Mouse (Mus musculus): Measurements from ENCODE around the gene Aurka. TPM values are rescaled to one million over a fixed set of nuclear protein-coding genes. Genes with fewer than 3 reads are reported as not detected.

Gene Aurka
- polyA plus RNA-seq, 1 experiment from 2014 or later, result 111 TPM

DNA sequence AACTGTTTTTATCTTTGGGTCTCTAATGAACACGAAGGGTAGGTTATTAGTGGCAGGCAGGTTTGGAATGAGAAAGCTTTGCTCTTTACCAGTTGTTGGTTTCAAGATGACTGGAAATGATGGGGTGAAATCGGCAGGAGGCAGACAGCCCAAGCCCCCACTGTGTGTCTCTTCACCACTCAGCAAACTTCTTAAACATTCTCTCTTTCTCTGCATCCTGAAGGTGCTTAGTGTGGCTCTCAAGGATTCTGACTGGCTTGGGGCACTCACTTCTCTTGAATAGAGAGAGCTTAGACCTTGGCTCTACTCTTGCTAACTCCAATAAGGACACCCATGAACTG lies 23.7 kb upstream of the Aurka start:
- WGBS, result 65% methylated on average over 2 of the region's 2 CpGs
- H3K4me3 ChIP-seq (ENCODE audit: low read depth, low read length), result no peak overlapping the region

DNA sequence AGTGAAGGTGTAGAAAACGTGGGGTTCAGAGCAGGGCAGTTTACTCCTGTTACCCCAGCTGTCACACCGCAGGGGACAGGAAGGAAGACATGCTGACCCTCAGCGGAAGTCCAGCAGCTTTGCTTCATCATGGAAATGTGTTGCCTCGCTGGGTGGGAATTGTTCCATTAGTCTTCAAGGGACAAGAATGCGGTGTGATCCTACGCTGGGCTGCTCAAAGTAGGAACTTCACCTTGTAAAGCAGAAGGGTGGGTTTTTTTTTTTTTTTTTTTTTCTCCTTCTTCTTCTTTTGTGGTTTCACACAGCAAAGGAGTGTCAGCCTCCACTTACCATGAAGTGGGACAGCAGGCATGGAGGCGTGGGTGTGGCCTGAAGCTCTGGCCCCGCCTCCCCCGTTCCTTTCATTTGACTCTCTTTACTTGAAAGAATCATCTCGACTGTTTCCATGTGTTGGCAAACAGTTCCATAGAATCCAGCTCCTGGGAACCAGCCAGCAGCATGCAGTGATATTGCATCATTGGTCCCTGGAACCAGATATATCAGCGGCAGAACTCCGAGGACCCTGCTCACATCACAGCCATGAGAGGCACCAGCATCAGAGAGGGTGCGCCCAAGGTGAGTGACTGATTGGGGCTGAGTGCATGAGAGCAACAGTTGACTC lies 23.2 kb upstream of the Aurka start, which contains the start of gene Cass4:
Gene Cass4, plus strand, starts transcription at position 404 of the 661 bp plus-strand sequence.
- H3K27me3 ChIP-seq (ENCODE audit: control insufficient read depth, insufficient read depth, low read length), result no peaks in the 10 kb centered on the region
- 21% methylated on average over 13 of the region's 13 CpGs for WGBS
- H3K27ac ChIP-seq (ENCODE audit: low read length), result no peak within 1 kb of the TSS
- H3K4me1 ChIP-seq (ENCODE audit: control insufficient read depth, insufficient read depth, low read length), result no peaks in the 10 kb centered on the region
- ATAC-seq (ENCODE audit: insufficient number of reproducible peaks, insufficient read depth, low FRiP score, low read depth), result no peak
- no peaks in the 10 kb centered on the region for H3K36me3 ChIP-seq (ENCODE audit: control insufficient read depth, insufficient read depth, low read length)
- no peak within 1 kb of the TSS for H3K9ac ChIP-seq (replicated peaks; ENCODE audit: low read depth, low read length)
- no peaks in the 10 kb centered on the region for H3K9me3 ChIP-seq (ENCODE audit: control insufficient read depth, low read depth, low read length)
- H3K4me2 ChIP-seq (replicated peaks; ENCODE audit: low read depth, low read length), result no peak within 1 kb of the TSS
- H3K4me3 ChIP-seq (ENCODE audit: low read depth, low read length), result no peak within 1 kb of the TSS

More for the DNA sequence above, 23.7 kb upstream of the Aurka start:
- no peak overlapping the region for H3K9ac ChIP-seq (replicated peaks; ENCODE audit: low read depth, low read length)
- H3K4me2 ChIP-seq (replicated peaks; ENCODE audit: low read depth, low read length), result no peak overlapping the region
- no peak for ATAC-seq (ENCODE audit: insufficient number of reproducible peaks, insufficient read depth, low FRiP score, low read depth)
- H3K27me3 ChIP-seq (ENCODE audit: control insufficient read depth, insufficient read depth, low read length), result no peaks in the 10 kb centered on the region
- H3K9me3 ChIP-seq (ENCODE audit: control insufficient read depth, low read depth, low read length), result no peaks in the 10 kb centered on the region
- H3K27ac ChIP-seq (ENCODE audit: low read length), result no peak overlapping the region
- no peaks in the 10 kb centered on the region for H3K4me1 ChIP-seq (ENCODE audit: control insufficient read depth, insufficient read depth, low read length)
- H3K36me3 ChIP-seq (ENCODE audit: control insufficient read depth, insufficient read depth, low read length), result no peaks in the 10 kb centered on the region

DNA sequence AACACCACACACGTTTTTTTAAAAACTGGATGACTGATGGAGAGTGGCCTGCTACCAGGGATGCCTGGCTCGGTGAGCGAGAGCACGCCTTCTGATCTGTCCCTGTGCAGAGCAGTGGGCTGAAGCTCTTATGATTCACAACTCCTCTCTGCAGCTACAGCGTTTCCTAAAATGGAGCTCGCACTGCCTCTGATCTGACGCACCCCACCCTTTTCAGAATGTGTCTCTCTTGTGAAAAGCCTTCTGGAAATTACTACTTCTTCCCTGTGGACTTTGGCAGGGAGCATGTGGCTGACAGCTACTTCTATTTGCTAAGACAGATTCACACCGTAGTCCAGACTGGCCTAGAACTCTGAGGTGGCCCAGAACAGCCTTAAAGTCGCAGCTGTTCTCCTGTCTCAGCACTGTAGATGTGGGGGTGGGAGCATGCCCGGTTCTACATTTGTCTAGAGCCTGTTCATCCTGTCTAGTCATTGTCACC lies 21.7 kb upstream of the Aurka start:
- Histone ChIP-seq H3K4me1 (ENCODE audit: control insufficient read depth, insufficient read depth, low read length) (no peaks in the 10 kb centered on the region), H3K27ac (ENCODE audit: low read length) (no peak overlapping the region), H3K27me3 (ENCODE audit: control insufficient read depth, insufficient read depth, low read length) (no peaks in the 10 kb centered on the region), H3K36me3 (ENCODE audit: control insufficient read depth, insufficient read depth, low read length) (no peaks in the 10 kb centered on the region), H3K4me3 (ENCODE audit: low read depth, low read length) (no peak overlapping the region), H3K4me2 (replicated peaks; ENCODE audit: low read depth, low read length) (no peak overlapping the region), H3K9me3 (ENCODE audit: control insufficient read depth, low read depth, low read length) (no peaks in the 10 kb centered on the region), H3K9ac (replicated peaks; ENCODE audit: low read depth, low read length) (no peak overlapping the region)
- 58% methylated on average over 10 of the region's 10 CpGs for WGBS
- no peak for ATAC-seq (ENCODE audit: insufficient number of reproducible peaks, insufficient read depth, low FRiP score, low read depth)

DNA sequence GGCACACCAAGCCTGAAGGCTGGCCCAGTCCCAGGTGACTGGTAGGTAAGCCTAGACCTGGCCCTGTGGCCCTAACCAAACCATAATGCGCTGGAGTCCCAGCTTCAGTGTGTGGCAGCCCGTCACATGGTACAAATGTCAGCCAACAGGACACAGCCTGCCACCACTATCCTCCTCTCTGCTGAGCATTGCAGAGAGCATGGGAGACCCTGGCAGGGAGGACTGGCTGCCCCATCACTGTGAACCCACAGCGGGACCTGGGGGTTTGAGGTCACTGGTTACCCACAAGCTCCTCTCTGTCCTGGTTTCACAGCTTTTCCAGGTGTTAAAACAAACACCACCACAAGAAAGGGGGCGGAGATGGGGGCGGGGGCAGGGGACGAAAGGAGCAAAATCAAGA lies 20.0 kb upstream of the Aurka start:
- ATAC-seq (ENCODE audit: insufficient number of reproducible peaks, insufficient read depth, low FRiP score, low read depth), result no peak

DNA sequence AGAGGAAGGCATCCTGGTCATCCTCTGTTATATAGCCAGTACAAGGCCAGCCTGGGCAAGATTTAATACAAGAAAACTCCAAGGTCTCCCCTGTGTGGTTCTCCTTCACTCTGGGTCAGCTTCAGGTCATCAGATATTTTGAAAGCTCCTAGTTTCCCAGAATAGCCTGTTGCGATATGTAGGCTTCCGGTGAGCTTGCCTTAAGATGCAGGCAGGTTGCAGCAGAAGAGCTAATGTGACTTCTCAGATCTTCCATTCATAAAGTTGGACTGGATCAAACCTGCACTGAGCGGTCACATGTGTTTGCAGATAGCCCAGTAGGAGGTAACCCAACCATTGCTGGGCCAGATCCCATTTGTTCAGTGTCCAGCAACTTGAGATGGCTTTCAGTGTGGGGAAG lies 14.4 kb upstream of the Aurka start:
- H3K4me2 ChIP-seq (replicated peaks; ENCODE audit: low read depth, low read length), result no peak overlapping the region
- no peaks in the 10 kb centered on the region for H3K4me1 ChIP-seq (ENCODE audit: control insufficient read depth, insufficient read depth, low read length)
- no peaks in the 10 kb centered on the region for H3K27me3 ChIP-seq (ENCODE audit: control insufficient read depth, insufficient read depth, low read length)
- WGBS, result 91% methylated on average over 3 of the region's 3 CpGs
- no peak overlapping the region for H3K9ac ChIP-seq (replicated peaks; ENCODE audit: low read depth, low read length)
- no peaks in the 10 kb centered on the region for H3K9me3 ChIP-seq (ENCODE audit: control insufficient read depth, low read depth, low read length)
- H3K27ac ChIP-seq (ENCODE audit: low read length), result no peak overlapping the region
- no peak overlapping the region for H3K4me3 ChIP-seq (ENCODE audit: low read depth, low read length)
- H3K36me3 ChIP-seq (ENCODE audit: control insufficient read depth, insufficient read depth, low read length), result peaks cover 25% of the 10 kb centered on the region
- no peak for ATAC-seq (ENCODE audit: insufficient number of reproducible peaks, insufficient read depth, low FRiP score, low read depth)

More for the DNA sequence above, 20.0 kb upstream of the Aurka start:
- no peak overlapping the region for H3K27ac ChIP-seq (ENCODE audit: low read length)
- no peak overlapping the region for H3K9ac ChIP-seq (replicated peaks; ENCODE audit: low read depth, low read length)
- H3K27me3 ChIP-seq (ENCODE audit: control insufficient read depth, insufficient read depth, low read length), result no peaks in the 10 kb centered on the region
- H3K4me3 ChIP-seq (ENCODE audit: low read depth, low read length), result no peak overlapping the region
- no peak overlapping the region for H3K4me2 ChIP-seq (replicated peaks; ENCODE audit: low read depth, low read length)
- H3K4me1 ChIP-seq (ENCODE audit: control insufficient read depth, insufficient read depth, low read length), result no peaks in the 10 kb centered on the region
- WGBS, result 13% methylated on average over 6 of the region's 6 CpGs
- H3K9me3 ChIP-seq (ENCODE audit: control insufficient read depth, low read depth, low read length), result no peaks in the 10 kb centered on the region
- no peaks in the 10 kb centered on the region for H3K36me3 ChIP-seq (ENCODE audit: control insufficient read depth, insufficient read depth, low read length)

DNA sequence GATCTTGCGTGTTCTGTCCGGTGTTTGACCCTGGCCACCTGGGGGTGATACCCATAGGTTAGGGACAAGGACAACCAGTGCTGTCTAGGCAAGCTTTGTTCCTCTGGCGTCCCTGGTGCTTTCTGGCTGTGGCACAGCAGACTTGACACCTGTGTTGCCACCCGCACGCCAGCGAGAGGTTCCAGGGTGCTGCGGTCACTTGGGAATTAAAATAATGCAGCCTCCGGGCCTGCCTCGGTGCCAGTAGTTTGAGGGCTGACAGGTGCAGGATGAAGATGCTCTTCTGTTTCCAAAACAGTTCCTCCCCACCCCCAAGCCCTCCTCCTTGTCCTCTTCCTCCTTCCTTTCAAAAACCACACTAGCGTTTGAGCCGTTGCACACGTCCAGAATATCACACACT lies 11.6 kb upstream of the Aurka start:
- H3K27ac ChIP-seq (ENCODE audit: low read length), result no peak overlapping the region
- H3K4me1 ChIP-seq (ENCODE audit: control insufficient read depth, insufficient read depth, low read length), result no peaks in the 10 kb centered on the region
- no peak overlapping the region for H3K9ac ChIP-seq (replicated peaks; ENCODE audit: low read depth, low read length)
- no peak for ATAC-seq (ENCODE audit: insufficient number of reproducible peaks, insufficient read depth, low FRiP score, low read depth)
- peaks cover 51% of the 10 kb centered on the region for H3K36me3 ChIP-seq (ENCODE audit: control insufficient read depth, insufficient read depth, low read length)
- no peak overlapping the region for H3K4me3 ChIP-seq (ENCODE audit: low read depth, low read length)
- no peaks in the 10 kb centered on the region for H3K9me3 ChIP-seq (ENCODE audit: control insufficient read depth, low read depth, low read length)
- 90% methylated on average over 12 of the region's 12 CpGs for WGBS
- no peaks in the 10 kb centered on the region for H3K27me3 ChIP-seq (ENCODE audit: control insufficient read depth, insufficient read depth, low read length)
- no peak overlapping the region for H3K4me2 ChIP-seq (replicated peaks; ENCODE audit: low read depth, low read length)

DNA sequence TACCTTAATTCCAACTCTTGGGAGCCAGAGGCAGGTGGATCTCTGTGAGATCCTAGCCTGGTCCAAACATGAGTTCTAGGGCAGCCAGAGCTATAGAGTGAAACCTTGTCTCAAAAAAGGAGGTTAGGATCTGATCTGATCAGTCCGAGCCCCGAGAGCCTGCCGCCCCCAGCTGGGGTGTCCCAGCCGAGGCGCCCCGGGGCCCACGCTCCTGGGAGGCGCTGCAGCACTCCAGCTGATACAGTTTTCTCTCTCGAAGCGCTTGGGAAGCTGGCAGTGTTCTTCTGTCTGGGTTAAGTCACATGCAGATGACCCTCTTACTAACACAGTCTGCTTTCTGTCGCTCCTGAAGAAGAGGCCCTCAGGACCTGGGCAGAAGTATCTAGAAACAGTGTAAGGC lies 11.0 kb upstream of the Aurka start:
- no peaks in the 10 kb centered on the region for H3K9me3 ChIP-seq (ENCODE audit: control insufficient read depth, low read depth, low read length)
- no peak overlapping the region for H3K4me2 ChIP-seq (replicated peaks; ENCODE audit: low read depth, low read length)
- H3K36me3 ChIP-seq (ENCODE audit: control insufficient read depth, insufficient read depth, low read length), result peaks cover 55% of the 10 kb centered on the region
- H3K27ac ChIP-seq (ENCODE audit: low read length), result no peak overlapping the region
- 93% methylated on average over 11 of the region's 11 CpGs for WGBS
- no peak overlapping the region for H3K4me3 ChIP-seq (ENCODE audit: low read depth, low read length)
- ATAC-seq (ENCODE audit: insufficient number of reproducible peaks, insufficient read depth, low FRiP score, low read depth), result no peak
- H3K9ac ChIP-seq (replicated peaks; ENCODE audit: low read depth, low read length), result no peak overlapping the region
- no peaks in the 10 kb centered on the region for H3K27me3 ChIP-seq (ENCODE audit: control insufficient read depth, insufficient read depth, low read length)
- no peaks in the 10 kb centered on the region for H3K4me1 ChIP-seq (ENCODE audit: control insufficient read depth, insufficient read depth, low read length)

DNA sequence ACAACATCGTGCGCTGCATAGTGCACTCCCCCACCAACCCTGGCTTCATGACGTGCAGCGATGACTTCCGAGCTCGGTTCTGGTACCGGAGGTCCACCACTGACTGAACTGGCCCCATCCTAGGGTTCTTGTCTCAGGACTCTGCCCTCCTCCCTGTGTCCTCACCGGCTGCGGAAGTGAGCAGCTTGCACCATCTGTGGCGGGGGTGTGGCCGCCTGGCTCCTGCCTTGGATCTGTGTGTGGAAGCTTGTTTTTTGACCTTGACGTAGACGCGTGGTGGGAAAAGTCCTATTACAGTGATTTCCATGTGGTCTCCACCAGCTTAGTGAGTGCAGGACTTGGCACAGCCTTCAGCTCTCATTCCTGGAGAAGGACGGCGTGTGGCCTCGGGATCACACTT lies 10.2 kb upstream of the Aurka start:
- Histone ChIP-seq H3K4me1 (ENCODE audit: control insufficient read depth, insufficient read depth, low read length) (no peaks in the 10 kb centered on the region), H3K27ac (ENCODE audit: low read length) (no peak overlapping the region), H3K9me3 (ENCODE audit: control insufficient read depth, low read depth, low read length) (no peaks in the 10 kb centered on the region), H3K9ac (replicated peaks; ENCODE audit: low read depth, low read length) (no peak overlapping the region), H3K4me2 (replicated peaks; ENCODE audit: low read depth, low read length) (no peak overlapping the region), H3K36me3 (ENCODE audit: control insufficient read depth, insufficient read depth, low read length) (peaks cover 63% of the 10 kb centered on the region), H3K27me3 (ENCODE audit: control insufficient read depth, insufficient read depth, low read length) (no peaks in the 10 kb centered on the region), H3K4me3 (ENCODE audit: low read depth, low read length) (no peak overlapping the region)
- WGBS, result 92% methylated on average over 17 of the region's 17 CpGs
- no peak for ATAC-seq (ENCODE audit: insufficient number of reproducible peaks, insufficient read depth, low FRiP score, low read depth)

DNA sequence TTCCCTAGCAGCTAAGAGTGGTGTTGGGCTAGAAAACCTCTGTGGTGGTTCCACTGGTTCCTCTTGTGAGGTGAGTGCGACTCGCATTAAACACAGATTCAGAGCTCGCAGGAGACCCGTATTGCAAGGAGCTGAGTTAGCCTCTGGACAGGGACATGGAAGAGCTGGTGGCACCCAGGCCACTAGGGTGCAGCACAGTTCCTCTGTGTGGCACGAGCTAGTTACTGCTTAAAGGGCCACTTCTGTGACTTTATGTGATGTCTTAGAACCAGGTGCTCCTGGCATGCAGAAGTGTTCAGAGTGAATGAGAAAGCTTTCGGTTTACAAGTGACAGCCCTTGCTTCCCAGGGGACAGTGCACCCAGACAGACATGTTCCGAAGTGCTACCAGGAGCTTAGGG lies 8.0 kb upstream of the Aurka start:
- Histone ChIP-seq H3K4me3 (ENCODE audit: low read depth, low read length) (no peak overlapping the region), H3K4me1 (ENCODE audit: control insufficient read depth, insufficient read depth, low read length) (no peaks in the 10 kb centered on the region), H3K9ac (replicated peaks; ENCODE audit: low read depth, low read length) (no peak overlapping the region), H3K27me3 (ENCODE audit: control insufficient read depth, insufficient read depth, low read length) (no peaks in the 10 kb centered on the region), H3K4me2 (replicated peaks; ENCODE audit: low read depth, low read length) (no peak overlapping the region), H3K27ac (ENCODE audit: low read length) (no peak overlapping the region), H3K9me3 (ENCODE audit: control insufficient read depth, low read depth, low read length) (no peaks in the 10 kb centered on the region), H3K36me3 (ENCODE audit: control insufficient read depth, insufficient read depth, low read length) (peaks cover 82% of the 10 kb centered on the region)
- no peak for ATAC-seq (ENCODE audit: insufficient number of reproducible peaks, insufficient read depth, low FRiP score, low read depth)
- WGBS, result 77% methylated on average over 7 of the region's 7 CpGs
